Mouse (Mus musculus) midbrain, embryonic 13.5 days (tissue): Measurements from ENCODE around the gene Mip. TPM values are rescaled to one million over a fixed set of nuclear protein-coding genes. Genes with fewer than 3 reads are reported as not detected.
"Not testable (repeated sequence)": the region's sequence is repeated elsewhere in the genome, so short reads cannot be mapped to it uniquely, and the experiment has no call there.

Experiments used
- ATAC-seq: fragments of 200-750 bp; cut with Nextera tagmentation; 2 replicates; pipeline ENCODE4 v1.8.0; 2017; ENCODE audit warnings: mild to moderate bottlenecking, moderate TSS enrichment, moderate library complexity
- H3K27ac ChIP-seq: fragments of 300-500 bp; sonication (generic); 2 replicates; pipeline ENCODE4 v1.5.1; 2015; ENCODE audit warnings: inconsistent platforms, mild to moderate bottlenecking, moderate library complexity
- H3K27me3 ChIP-seq: fragments of 300-500 bp; sonication (generic); 2 replicates; pipeline ENCODE4 v1.6.1; 2015; ENCODE audit warnings: mild to moderate bottlenecking, inconsistent platforms
- H3K36me3 ChIP-seq: fragments of 300-500 bp; sonication (generic); 2 replicates; pipeline ENCODE4 v1.6.1; 2015; ENCODE audit warnings: mild to moderate bottlenecking, inconsistent platforms
- H3K4me1 ChIP-seq: fragments of 300-500 bp; sonication (generic); replicated peaks from 2 replicates; pipeline ENCODE4 v1.6.1; 2015; ENCODE audit warnings: inconsistent platforms
- H3K4me2 ChIP-seq: fragments of 300-500 bp; sonication (generic); replicated peaks from 2 replicates; pipeline ENCODE4 v1.6.1; 2015; ENCODE audit warnings: moderate library complexity, mild to moderate bottlenecking, inconsistent platforms
- H3K4me3 ChIP-seq: fragments of 300-500 bp; sonication (generic); replicated peaks from 2 replicates; pipeline ENCODE4 v1.5.1; 2015; ENCODE audit warnings: mild to moderate bottlenecking, inconsistent platforms
- H3K9ac ChIP-seq: fragments of 300-500 bp; sonication (generic); replicated peaks from 2 replicates; pipeline ENCODE4 v1.6.1; 2015; ENCODE audit warnings: mild to moderate bottlenecking, inconsistent platforms
- H3K9me3 ChIP-seq: fragments of 300-500 bp; sonication (generic); 2 replicates; pipeline ENCODE4 v1.6.1; 2016; ENCODE audit warnings: mild to moderate bottlenecking, inconsistent platforms
- WGBS: fragments of 180-500 bp; shearing (Covaris S2); methylation state at CpG from one replicate; pipeline ENCODE4 v1.1.7; 2015; 5-methylcytosine and 5-hydroxymethylcytosine counted together
- polyA plus RNA-seq: library from polyadenylated mRNA; unstranded; fragments of >200 nt; fragmentation: Nextera tagmentation; extraction: Ambion mirVana; gene quantifications from 2 replicates; pipeline ENCODE4 v1.2.1, GENCODE M21; 2015

The Mip gene
- polyA plus RNA-seq = 0.16 and 0.32 TPM in 2 replicates

DNA sequence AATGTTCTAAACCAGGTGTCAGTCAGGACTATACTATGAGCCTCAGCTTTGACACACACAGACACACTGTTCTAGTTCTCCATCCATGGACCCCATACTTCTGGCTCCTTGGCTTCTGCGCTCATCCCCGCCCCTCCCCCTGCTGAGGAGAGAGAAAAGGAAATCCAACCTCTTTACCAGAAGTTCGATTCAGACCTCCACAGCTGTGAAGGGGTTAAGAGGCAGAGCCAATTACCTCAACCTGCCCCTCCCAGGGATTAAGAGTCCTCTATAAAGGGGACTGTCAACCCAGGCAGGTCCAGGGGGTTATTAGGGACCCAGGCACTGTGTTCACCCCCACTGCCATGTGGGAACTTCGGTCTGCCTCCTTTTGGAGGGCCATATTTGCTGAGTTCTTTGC lies at the start of gene Mip:
TSS of gene Mip (plus strand) at position 301 of the 400 bp plus-strand sequence.
- Histone ChIP-seq H3K27me3 (peaks cover 3% of the 10 kb centered on the region; the same call in 1 of the 2 replicates), H3K9me3 (no peaks in the 10 kb centered on the region), H3K27ac (no peak within 1 kb of the TSS), H3K9ac (peak within 1 kb of the TSS; percentile 4; the same call in 1 of the 2 replicates), H3K4me2 (no peak within 1 kb of the TSS), H3K4me3 (no peak within 1 kb of the TSS), H3K4me1 (peaks cover 13% of the 10 kb centered on the region), H3K36me3 (no peaks in the 10 kb centered on the region)
- no peak for ATAC-seq
- WGBS = 29% methylated on average over 4 of the region's 4 CpGs

DNA sequence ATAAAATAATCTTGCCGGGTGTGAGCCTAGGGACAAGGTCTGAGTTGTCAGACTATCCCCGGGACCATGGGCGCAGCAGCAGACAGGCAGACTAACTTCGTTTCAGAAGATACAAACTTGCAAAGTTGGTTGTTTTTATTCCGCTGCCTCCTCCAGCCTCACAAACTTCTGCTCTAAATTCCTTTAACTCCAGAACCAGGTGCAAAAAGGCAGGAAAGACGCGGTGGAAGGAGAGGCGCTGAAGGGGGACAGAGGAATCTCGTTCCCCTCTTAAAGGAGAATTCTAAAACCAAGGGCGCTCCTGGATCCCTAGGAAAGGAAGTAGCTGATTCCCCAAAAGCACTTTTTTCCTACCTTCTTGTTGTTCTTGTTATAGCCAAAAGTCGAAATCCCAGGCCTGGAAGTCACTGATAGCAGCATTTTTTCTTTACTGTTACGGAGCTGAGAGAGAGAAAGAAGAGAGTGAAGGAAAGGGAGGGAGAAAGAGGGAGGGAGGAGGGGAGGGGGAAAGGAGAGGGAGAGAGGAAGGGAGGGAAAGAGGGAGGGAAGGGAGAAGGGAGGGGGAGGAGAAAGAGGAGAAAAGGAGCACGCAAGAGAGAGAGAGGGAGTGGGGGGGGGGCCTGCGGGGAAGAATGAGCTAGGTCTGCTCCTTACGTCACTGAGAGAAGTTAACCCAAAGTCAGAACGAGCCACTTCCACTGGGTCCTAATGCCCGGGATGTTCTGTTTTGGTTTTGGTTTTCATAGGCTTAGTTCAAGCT lies 49.5 kb upstream of the Mip start:
- peak; percentile 83 for ATAC-seq
- Histone ChIP-seq H3K4me1 (peaks cover 21% of the 10 kb centered on the region), H3K36me3 (no peaks in the 10 kb centered on the region), H3K27me3 (no peaks in the 10 kb centered on the region), H3K4me2 (peak overlapping the region; percentile 76), H3K27ac (peak overlapping the region; percentile 51; the same call in 1 of the 2 replicates), H3K9me3 (no peaks in the 10 kb centered on the region), H3K4me3 (peak overlapping the region; percentile 54), H3K9ac (peak overlapping the region; percentile 63)
- WGBS = under 1% methylated on average over 17 of the region's 17 CpGs

DNA sequence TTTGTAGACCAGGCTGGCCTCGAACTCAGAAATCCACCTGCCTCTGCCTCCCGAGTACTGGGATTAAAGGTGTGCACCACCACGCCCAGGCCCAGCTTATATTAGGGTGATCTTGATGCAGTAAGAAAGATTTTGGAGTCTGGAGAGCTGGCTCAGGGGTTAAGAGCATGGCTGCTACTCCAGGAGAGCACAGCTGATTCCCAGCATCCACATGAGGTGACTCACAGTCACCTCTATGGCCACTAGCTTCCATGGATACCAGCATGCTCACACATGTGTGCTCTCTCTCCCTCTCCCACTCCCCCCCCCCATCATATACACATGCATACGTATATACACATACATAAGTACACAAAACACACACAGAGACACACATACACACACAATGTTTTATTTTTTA lies 48.3 kb upstream of the Mip start:
- WGBS = 86% methylated on average over 4 of the region's 4 CpGs
- ATAC-seq = no peak; the same call in 1 of the 2 replicates
- H3K27ac ChIP-seq = no peak overlapping the region

DNA sequence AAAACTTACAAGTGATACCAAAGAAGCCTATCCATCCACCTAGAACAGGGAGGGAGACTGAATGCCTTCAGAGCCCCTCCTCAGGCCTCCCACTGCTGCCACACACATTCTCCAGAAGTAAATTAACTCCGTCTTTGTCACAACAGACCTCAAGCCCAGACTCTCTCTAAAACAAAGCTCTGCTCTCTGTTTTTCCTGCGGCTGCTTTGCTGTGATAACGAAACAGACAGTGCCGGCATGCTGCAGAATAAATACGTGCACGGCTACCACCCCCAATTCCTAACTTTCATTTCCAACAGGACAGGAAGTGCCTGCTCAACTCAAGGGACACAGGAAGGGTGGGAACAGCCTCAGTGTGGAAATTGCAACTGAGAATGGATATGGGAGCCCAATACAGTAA lies 45.6 kb upstream of the Mip start, which contains the start of gene Rbms2:
TSS of gene Rbms2 (minus strand) at position 309 of the 400 bp plus-strand sequence.
- ATAC-seq = no peak
- Histone ChIP-seq H3K4me1 (peaks cover 12% of the 10 kb centered on the region), H3K4me3 (0 out of 2 replicates have a peak within 1 kb of the TSS, but pooled peaks have one; percentile 1), H3K36me3 (no peaks in the 10 kb centered on the region), H3K9ac (no peak within 1 kb of the TSS; the same call in 1 of the 2 replicates), H3K9me3 (no peaks in the 10 kb centered on the region), H3K27me3 (no peaks in the 10 kb centered on the region), H3K4me2 (no peak within 1 kb of the TSS), H3K27ac (no peak within 1 kb of the TSS)
- WGBS = 2% methylated on average over 6 of the region's 6 CpGs

More for the DNA sequence above, 48.3 kb upstream of the Mip start:
- no peak overlapping the region for H3K9ac ChIP-seq
- no peak overlapping the region for H3K4me3 ChIP-seq
- H3K27me3 ChIP-seq = no peaks in the 10 kb centered on the region
- no peaks in the 10 kb centered on the region for H3K9me3 ChIP-seq
- H3K4me2 ChIP-seq = no peak overlapping the region
- peaks cover 21% of the 10 kb centered on the region for H3K4me1 ChIP-seq
- no peaks in the 10 kb centered on the region for H3K36me3 ChIP-seq

DNA sequence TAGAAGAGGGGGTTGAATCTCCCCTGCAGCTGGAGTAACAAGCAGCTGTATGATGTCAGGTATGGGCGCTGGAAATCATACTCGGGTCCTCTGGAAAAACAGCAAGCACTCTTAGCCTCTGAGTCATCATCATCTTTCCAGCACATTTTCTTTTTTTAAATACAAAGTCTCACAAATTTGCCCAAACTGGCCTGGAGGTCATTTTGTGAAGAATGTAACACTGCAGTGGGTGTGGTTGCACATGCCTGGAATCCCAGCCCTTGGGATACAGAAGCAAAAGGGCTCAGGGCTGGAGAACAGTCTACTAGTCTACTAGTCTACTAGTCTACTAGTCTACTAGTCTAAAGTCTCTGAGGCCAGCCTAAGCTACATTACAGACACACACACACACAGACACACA lies 41.3 kb upstream of the Mip start:
- no peaks in the 10 kb centered on the region for H3K36me3 ChIP-seq
- 91% methylated on average over 2 of the region's 2 CpGs for WGBS
- H3K9ac ChIP-seq = no peak overlapping the region
- H3K4me2 ChIP-seq = no peak overlapping the region
- no peaks in the 10 kb centered on the region for H3K27me3 ChIP-seq
- no peak overlapping the region for H3K4me3 ChIP-seq
- ATAC-seq = no peak
- H3K27ac ChIP-seq = no peak overlapping the region
- H3K9me3 ChIP-seq = no peaks in the 10 kb centered on the region
- H3K4me1 ChIP-seq = 0 out of 2 replicates have a peak, but pooled peaks cover 3% of the 10 kb centered on the region

DNA sequence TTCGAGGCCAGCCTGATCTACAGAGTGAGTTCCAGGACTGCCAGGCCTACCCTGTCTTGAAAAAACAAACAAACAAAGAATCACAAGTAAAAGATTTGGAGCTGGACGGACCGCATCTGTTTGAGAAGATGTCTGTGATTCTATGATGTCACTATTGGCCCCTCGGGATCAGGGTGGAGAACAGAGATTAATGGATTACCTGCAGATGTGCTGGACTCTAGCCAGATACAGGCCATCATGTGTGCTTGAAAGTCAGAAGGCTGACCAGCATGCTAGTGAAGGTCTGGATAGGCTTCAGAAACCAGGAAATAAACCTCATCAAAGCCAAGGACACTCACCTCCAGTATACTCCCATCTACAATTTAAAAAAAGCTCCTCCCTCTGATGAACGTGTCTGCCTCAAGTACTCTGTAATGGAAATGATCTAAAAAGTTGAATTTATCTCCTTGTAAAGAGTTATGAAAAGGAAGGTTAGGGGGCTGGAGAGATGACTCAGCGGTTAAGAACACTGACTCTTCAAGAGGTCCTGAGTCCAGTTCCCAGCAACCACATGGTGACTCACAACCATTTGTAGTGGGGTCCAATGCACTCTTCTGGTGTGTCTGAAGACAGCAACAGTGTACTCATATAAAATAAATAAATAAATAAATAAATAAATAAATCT lies 40.2 kb upstream of the Mip start:
- WGBS = 80% methylated on average over 6 of the region's 6 CpGs
- peak; percentile 24; the same call in 1 of the 2 replicates for ATAC-seq
- 0 out of 2 replicates have a peak, but pooled peaks cover 3% of the 10 kb centered on the region for H3K4me1 ChIP-seq
- no peaks in the 10 kb centered on the region for H3K27me3 ChIP-seq
- no peak overlapping the region for H3K27ac ChIP-seq
- no peak overlapping the region for H3K9ac ChIP-seq
- H3K4me3 ChIP-seq = no peak overlapping the region
- H3K9me3 ChIP-seq = no peaks in the 10 kb centered on the region
- H3K36me3 ChIP-seq = no peaks in the 10 kb centered on the region
- H3K4me2 ChIP-seq = no peak overlapping the region

DNA sequence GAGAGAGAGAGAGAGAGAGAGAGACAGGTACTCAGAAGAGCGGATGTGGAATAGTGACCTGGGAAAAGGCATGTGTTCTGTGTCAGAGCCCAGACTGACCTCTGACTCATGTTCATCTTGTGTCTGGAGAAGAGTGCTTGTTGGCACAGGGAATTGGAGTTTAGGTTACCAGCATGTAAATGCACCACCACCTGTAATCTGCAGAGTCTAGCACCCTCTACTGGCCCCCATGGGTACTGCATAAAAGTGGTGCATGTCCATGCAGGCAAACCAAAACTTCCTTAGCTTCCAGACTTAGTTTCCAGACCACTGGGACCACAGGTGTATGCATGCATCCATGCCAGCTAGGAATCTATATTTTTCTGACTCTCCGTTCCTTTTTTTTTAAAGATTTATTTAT lies 39.7 kb upstream of the Mip start:
- no peak overlapping the region for H3K4me2 ChIP-seq

DNA sequence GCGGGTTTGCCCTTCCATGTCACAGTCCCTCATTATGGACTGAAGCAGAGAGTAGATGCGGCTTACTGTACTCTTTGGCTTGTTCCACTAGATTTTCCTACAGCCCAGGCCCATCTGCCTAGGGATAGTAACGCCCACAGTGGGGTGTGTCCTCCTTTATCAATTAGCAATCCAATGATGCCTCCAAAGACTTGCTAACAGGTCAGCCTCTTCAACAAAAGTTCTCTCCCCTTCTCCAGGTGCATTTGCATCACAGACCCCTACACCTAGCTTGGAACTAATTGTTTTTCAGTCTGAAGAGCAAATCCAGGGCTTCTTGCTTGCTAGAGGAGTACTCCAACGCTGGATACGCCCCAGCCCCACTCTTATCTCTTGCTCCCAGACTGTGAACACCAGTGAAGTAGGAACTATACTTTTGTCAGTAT lies 38.4 kb upstream of the Mip start:
- no peak overlapping the region for H3K9ac ChIP-seq
- no peak for ATAC-seq
- H3K4me3 ChIP-seq = no peak overlapping the region
- no peaks in the 10 kb centered on the region for H3K9me3 ChIP-seq
- H3K4me2 ChIP-seq = no peak overlapping the region
- WGBS = 66% methylated on average over 5 of the region's 5 CpGs
- H3K36me3 ChIP-seq = no peaks in the 10 kb centered on the region
- no peak overlapping the region for H3K27ac ChIP-seq
- no peaks in the 10 kb centered on the region; the same call in 1 of the 2 replicates for H3K27me3 ChIP-seq
- H3K4me1 ChIP-seq = 0 out of 2 replicates have a peak, but pooled peaks cover 3% of the 10 kb centered on the region

More for the DNA sequence above, 39.7 kb upstream of the Mip start:
- no peaks in the 10 kb centered on the region; the same call in 1 of the 2 replicates for H3K27me3 ChIP-seq
- no peaks in the 10 kb centered on the region for H3K9me3 ChIP-seq
- peak; percentile 40; the same call in 1 of the 2 replicates for ATAC-seq
- H3K4me1 ChIP-seq = 0 out of 2 replicates have a peak, but pooled peaks cover 3% of the 10 kb centered on the region
- H3K9ac ChIP-seq = no peak overlapping the region
- H3K36me3 ChIP-seq = no peaks in the 10 kb centered on the region
- no peak overlapping the region for H3K27ac ChIP-seq
- H3K4me3 ChIP-seq = no peak overlapping the region
- WGBS = 69% methylated on average over 2 of the region's 2 CpGs

DNA sequence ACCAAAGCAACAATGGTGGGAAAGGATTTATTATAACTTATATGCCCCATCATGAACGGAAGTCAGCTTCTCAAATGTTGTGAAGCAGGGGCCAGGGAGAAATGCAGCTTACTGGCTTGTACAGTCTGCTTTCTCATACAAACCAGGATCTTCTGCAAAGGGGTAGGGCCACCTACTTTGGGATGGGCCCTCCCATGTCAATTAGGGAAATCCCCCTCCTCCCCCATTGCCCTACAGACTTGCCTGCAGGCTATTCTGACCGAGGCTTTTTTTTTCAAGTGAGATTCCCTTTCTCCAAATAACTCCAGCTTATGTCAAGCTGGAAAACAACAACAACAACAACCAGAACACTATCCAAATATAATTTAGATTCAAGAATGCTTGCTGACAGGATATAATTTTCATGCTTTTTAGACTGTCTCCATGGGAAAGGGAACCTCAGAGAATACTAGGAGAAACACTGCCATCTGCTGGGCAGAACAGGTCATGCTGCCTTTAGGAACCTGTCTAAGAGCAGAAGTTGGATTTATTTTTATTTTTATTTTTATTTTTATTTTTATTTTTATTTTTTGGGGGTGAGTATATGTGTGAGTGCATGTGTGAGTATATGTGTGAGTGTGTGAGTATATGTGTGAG lies 37.3 kb upstream of the Mip start:
- H3K4me2 ChIP-seq = no peak overlapping the region

DNA sequence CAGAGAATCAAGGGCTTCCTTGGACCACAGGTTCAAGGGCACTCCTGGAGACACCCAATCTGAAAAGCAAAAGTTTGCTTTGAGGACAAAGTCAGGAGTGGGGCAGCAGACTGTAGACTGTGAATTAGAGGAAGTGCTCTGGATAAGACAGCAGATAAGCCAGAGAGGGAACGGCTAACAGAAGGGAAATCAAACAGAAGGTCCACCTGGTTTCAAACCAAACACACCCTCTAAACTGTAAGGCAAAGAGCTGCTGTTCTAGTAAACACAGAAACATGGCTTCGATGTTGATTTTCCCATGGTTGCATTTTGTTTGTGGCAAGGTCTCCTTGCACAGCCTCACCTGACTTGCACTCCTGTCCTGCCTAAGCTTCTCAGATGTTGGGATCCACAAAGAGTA lies 34.2 kb upstream of the Mip start:
- Histone ChIP-seq H3K36me3 (no peaks in the 10 kb centered on the region), H3K9ac (no peak overlapping the region), H3K4me1 (peaks cover 12% of the 10 kb centered on the region), H3K27ac (no peak overlapping the region), H3K9me3 (no peaks in the 10 kb centered on the region), H3K27me3 (peaks cover 24% of the 10 kb centered on the region), H3K4me3 (no peak overlapping the region), H3K4me2 (no peak overlapping the region)
- WGBS = 88% methylated on average over 2 of the region's 2 CpGs
- no peak for ATAC-seq

More for the DNA sequence above, 37.3 kb upstream of the Mip start:
- Histone ChIP-seq H3K4me3 (no peak overlapping the region), H3K27ac (no peak overlapping the region), H3K36me3 (no peaks in the 10 kb centered on the region), H3K27me3 (peaks cover 5% of the 10 kb centered on the region; the same call in 1 of the 2 replicates), H3K9ac (no peak overlapping the region), H3K9me3 (no peaks in the 10 kb centered on the region), H3K4me1 (0 out of 2 replicates have a peak, but pooled peaks cover 3% of the 10 kb centered on the region)
- 55% methylated on average over 2 of the region's 2 CpGs for WGBS
- no peak for ATAC-seq

DNA sequence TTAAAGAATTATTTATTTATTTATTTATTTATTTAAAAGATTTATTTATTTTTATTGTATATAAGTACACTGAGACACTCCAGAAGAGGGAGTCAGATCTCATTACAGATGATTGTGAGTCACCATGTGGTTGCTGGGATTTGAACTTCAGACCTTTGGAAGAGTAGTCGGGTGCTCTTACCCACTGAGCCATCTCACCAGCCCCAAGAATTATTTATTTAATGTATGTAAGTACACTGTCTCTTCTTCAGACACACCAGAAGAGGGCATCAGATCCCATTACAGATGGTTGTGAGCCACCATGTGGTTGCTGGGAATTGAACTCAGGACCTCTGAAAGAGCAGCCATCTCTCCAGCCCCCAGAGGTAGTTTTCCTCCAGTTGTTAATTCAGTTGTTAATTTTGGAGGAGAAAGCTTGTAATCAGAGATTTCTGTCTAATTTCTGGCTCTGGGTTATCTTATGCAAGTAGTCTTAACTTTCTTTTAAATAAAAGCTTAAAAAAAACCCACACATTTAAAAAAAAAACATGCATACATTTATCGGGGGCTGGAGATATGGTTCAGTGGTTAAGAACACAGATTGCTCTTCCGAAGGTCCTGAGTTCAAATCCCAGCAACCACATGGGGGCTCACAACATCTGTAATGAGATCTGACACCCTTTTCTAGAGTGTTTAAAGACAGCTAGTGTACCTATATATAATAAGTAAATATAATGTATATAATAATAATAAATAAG lies 33.4 kb upstream of the Mip start:
- WGBS = 87% methylated on average over 3 of the region's 3 CpGs
- H3K9ac ChIP-seq, H3K4me3 ChIP-seq, ATAC-seq, H3K4me2 ChIP-seq, H3K9me3 ChIP-seq, H3K36me3 ChIP-seq, H3K27ac ChIP-seq: not testable (repeated sequence)
- H3K27me3 ChIP-seq = peaks cover 31% of the 10 kb centered on the region
- H3K4me1 ChIP-seq = peaks cover 12% of the 10 kb centered on the region
